Mouse (Mus musculus) hindbrain, postnatal 0 days (tissue): Measurements from ENCODE around the gene Slc24a3. TPM values are rescaled to one million over a fixed set of nuclear protein-coding genes. Genes with fewer than 3 reads are reported as not detected.

ENCODE experiments used
- ATAC-seq: fragments of 200-750 bp; cut with Nextera tagmentation; 2 replicates; pipeline ENCODE4 v1.8.0; 2017; ENCODE audit warnings: mild to moderate bottlenecking, moderate TSS enrichment, moderate library complexity
- DNase-seq: peaks from one replicate; pipeline ENCODE4 v3.0.0-alpha.2; 2015; ENCODE audit warnings: low spot score
- H3K27ac ChIP-seq: fragments of 300-500 bp; sonication (generic); 2 replicates; pipeline ENCODE4 v1.5.1; 2014; ENCODE audit warnings: mild to moderate bottlenecking
- H3K27me3 ChIP-seq: fragments of 300-500 bp; sonication (generic); 2 replicates; pipeline ENCODE4 v1.6.1; 2014; ENCODE audit warnings: low read length, mixed read lengths; ENCODE audit not compliant: insufficient read depth
- H3K36me3 ChIP-seq: fragments of 300-500 bp; sonication (generic); 2 replicates; pipeline ENCODE4 v1.6.1; 2014; ENCODE audit warnings: low read length, mixed read lengths; ENCODE audit not compliant: insufficient read depth
- H3K4me1 ChIP-seq: fragments of 300-500 bp; sonication (generic); 2 replicates; pipeline ENCODE4 v1.6.1; 2014; ENCODE audit warnings: antibody characterized with exemption, low read length, mixed read lengths; ENCODE audit not compliant: insufficient read depth
- H3K4me2 ChIP-seq: fragments of 300-500 bp; sonication (generic); 2 replicates; pipeline ENCODE4 v1.6.1; 2014; ENCODE audit warnings: low read depth, mild to moderate bottlenecking, low read length, moderate library complexity, mixed read lengths
- H3K4me3 ChIP-seq: fragments of 300-500 bp; sonication (generic); 2 replicates; pipeline ENCODE4 v1.5.1; 2014; ENCODE audit warnings: low read length
- H3K9ac ChIP-seq: fragments of 300-500 bp; sonication (generic); replicated peaks from 2 replicates; pipeline ENCODE4 v1.6.1; 2014; ENCODE audit warnings: mild to moderate bottlenecking, low read length, moderate library complexity, mixed read lengths
- H3K9me3 ChIP-seq: fragments of 300-500 bp; sonication (generic); 2 replicates; pipeline ENCODE4 v1.6.1; 2016; ENCODE audit warnings: low read length, mixed read lengths
- CTCF ChIP-seq: IDR thresholded peaks from 2 replicates; pipeline ENCODE4 v1.5.1; 2016; ENCODE audit warnings: antibody characterized with exemption, control low read depth, low read depth
- WGBS: fragments of 180-500 bp; shearing (Covaris S2); extraction: QIAGEN DNeasy Blood & Tissue Kit; methylation state at CpG from one replicate; pipeline ENCODE4 v1.1.7; 2014; 5-methylcytosine and 5-hydroxymethylcytosine counted together
- polyA plus RNA-seq: library from polyadenylated mRNA; unstranded; fragments of >200 nt; fragmentation: Nextera tagmentation; extraction: Ambion mirVana; gene quantifications from 2 replicates; pipeline ENCODE4 v1.2.1, GENCODE M21; 2015
- total RNA-seq: library from RNA; depleted of rRNA; stranded (reverse); fragments of >200 nt; gene quantifications from 2 replicates; pipeline ENCODE4 v1.2.3, GENCODE M21; 2014; rRNA removed

Slc24a3 gene
- total RNA-seq (50.2 and 63.3 TPM in 2 replicates), polyA plus RNA-seq (28.5 and 29.5 TPM in 2 replicates)

GRCm38 (mm10) chr2:145167664-145168360, at the start of gene Slc24a3:
Gene Slc24a3, plus strand, starts transcription at chr2:145167754.
- peak within 1 kb of the TSS; percentile 83 for H3K4me3 ChIP-seq

GRCm38 (mm10) chr2:145117762-145118161, 49.8 kb upstream of the Slc24a3 start:
- Histone ChIP-seq H3K9ac (no peak overlapping the region), H3K9me3 (no peaks in the 10 kb centered on the region), H3K4me1 (no peaks in the 10 kb centered on the region), H3K27me3 (no peaks in the 10 kb centered on the region), H3K4me2 (no peak overlapping the region), H3K27ac (no peak overlapping the region), H3K4me3 (no peak overlapping the region), H3K36me3 (no peaks in the 10 kb centered on the region)
- ATAC-seq: no peak
- TF ChIP-seq CTCF: no peak
- DNase-seq: no peak
- WGBS: 90% methylated on average over 5 of the region's 5 CpGs

More at GRCm38 (mm10) chr2:145167664-145168360, at the start of gene Slc24a3:
- H3K27me3 ChIP-seq: no peaks in the 10 kb centered on the region
- 1% methylated on average over 60 of the region's 100 CpGs for WGBS
- H3K4me1 ChIP-seq: peaks cover 12% of the 10 kb centered on the region; the same call in 1 of the 2 replicates
- TF ChIP-seq CTCF: peak; percentile 71
- no peaks in the 10 kb centered on the region for H3K36me3 ChIP-seq
- ATAC-seq (peak; percentile 91), DNase-seq (peak; percentile 92)
- peak within 1 kb of the TSS; percentile 89 for H3K27ac ChIP-seq
- peak within 1 kb of the TSS; percentile 82 for H3K9ac ChIP-seq
- peak within 1 kb of the TSS; percentile 90 for H3K4me2 ChIP-seq
- no peaks in the 10 kb centered on the region for H3K9me3 ChIP-seq

GRCm38 (mm10) chr2:145127747-145128146, 39.8 kb upstream of the Slc24a3 start:
- DNase-seq (no peak), ATAC-seq (no peak)
- no peak for TF ChIP-seq CTCF
- H3K9me3 ChIP-seq: no peaks in the 10 kb centered on the region
- WGBS: 72% methylated on average over 3 of the region's 3 CpGs
- H3K27ac ChIP-seq: no peak overlapping the region
- no peaks in the 10 kb centered on the region for H3K36me3 ChIP-seq
- no peak overlapping the region for H3K4me2 ChIP-seq
- no peak overlapping the region for H3K9ac ChIP-seq
- H3K4me1 ChIP-seq: no peaks in the 10 kb centered on the region
- H3K27me3 ChIP-seq: no peaks in the 10 kb centered on the region
- no peak overlapping the region for H3K4me3 ChIP-seq

GRCm38 (mm10) chr2:145136625-145137291, 30.8 kb upstream of the Slc24a3 start:
- Histone ChIP-seq H3K4me2 (no peak overlapping the region), H3K4me1 (no peaks in the 10 kb centered on the region), H3K4me3 (no peak overlapping the region), H3K27ac (no peak overlapping the region), H3K9ac (no peak overlapping the region), H3K9me3 (no peaks in the 10 kb centered on the region), H3K27me3 (no peaks in the 10 kb centered on the region), H3K36me3 (no peaks in the 10 kb centered on the region)
- ATAC-seq: peak; percentile 68
- 46% methylated on average over 4 of the region's 4 CpGs for WGBS
- no peak for TF ChIP-seq CTCF
- DNase-seq: peak; percentile 65

GRCm38 (mm10) chr2:145150407-145150806, 17.1 kb upstream of the Slc24a3 start:
- Histone ChIP-seq H3K9ac (no peak overlapping the region), H3K4me1 (no peaks in the 10 kb centered on the region), H3K27me3 (no peaks in the 10 kb centered on the region), H3K27ac (no peak overlapping the region), H3K4me3 (no peak overlapping the region), H3K9me3 (no peaks in the 10 kb centered on the region), H3K4me2 (no peak overlapping the region), H3K36me3 (no peaks in the 10 kb centered on the region)
- no peak for DNase-seq
- no peak for TF ChIP-seq CTCF
- ATAC-seq: no peak
- WGBS: 87% methylated on average over 1 of the region's 1 CpGs

- H3K36me3 ChIP-seq: no peaks in the 10 kb centered on the region
- TF ChIP-seq CTCF: no peak
- H3K27ac ChIP-seq: no peak overlapping the region
- H3K27me3 ChIP-seq: no peaks in the 10 kb centered on the region
- no peak overlapping the region for H3K4me3 ChIP-seq
- 93% methylated on average over 3 of the region's 3 CpGs for WGBS
- no peaks in the 10 kb centered on the region for H3K4me1 ChIP-seq
- ATAC-seq (no peak), DNase-seq (no peak)
- no peak overlapping the region for H3K4me2 ChIP-seq
- no peak overlapping the region for H3K9ac ChIP-seq
- H3K9me3 ChIP-seq: no peaks in the 10 kb centered on the region
Measured at GRCm38 (mm10) chr2:145150821-145151220, 16.7 kb upstream of the Slc24a3 start.

GRCm38 (mm10) chr2:145152281-145152680, 15.3 kb upstream of the Slc24a3 start:
- Histone ChIP-seq H3K4me1 (no peaks in the 10 kb centered on the region), H3K9me3 (no peaks in the 10 kb centered on the region), H3K36me3 (no peaks in the 10 kb centered on the region), H3K9ac (no peak overlapping the region), H3K4me2 (no peak overlapping the region), H3K27me3 (no peaks in the 10 kb centered on the region), H3K27ac (no peak overlapping the region), H3K4me3 (no peak overlapping the region)
- 91% methylated on average over 1 of the region's 1 CpGs for WGBS
- no peak for TF ChIP-seq CTCF
- DNase-seq (no peak), ATAC-seq (no peak)
